Mouse (Mus musculus): Measurements from ENCODE around the gene Ablim2. TPM values are rescaled to one million over a fixed set of nuclear protein-coding genes. Genes with fewer than 3 reads are reported as not detected.

Gene Ablim2
- 1 to 10 TPM; 1.5 to 7.3 (median 3.4) TPM for total RNA-seq (2018; cell fraction: chromatin; rRNA removed)
- total RNA-seq (2018; cell fraction: cytosol; rRNA removed), result 1 to 10 TPM in 1 of 26 experiments, under 1 TPM in 25; 0.18 to 1.2 (median 0.39) TPM
- 1 to 10 TPM in 18 of 26 experiments, under 1 TPM in 8; 0.36 to 6.3 (median 1.4) TPM for total RNA-seq (2018; cell fraction: nucleus; rRNA removed)
- 0.20 to 0.50 TPM (median 0.40 TPM) in 3 replicates for polyA plus RNA-seq (2018)

- Histone ChIP-seq H3K79me2 (ENCODE audit: inconsistent target) (no peaks in the 10 kb centered on the region), H3K27ac (no peak within 1 kb of the TSS), H3K36me3 (ENCODE audit: inconsistent target) (no peaks in the 10 kb centered on the region), H3K4me3 (ENCODE audit: inconsistent target) (peak within 1 kb of the TSS; percentile 35)
- under 1% methylated on average over 34 of the region's 35 CpGs for WGBS (ENCODE audit: missing documents)
These were observed at the start of gene Ablim2 for GRCm38 (mm10) chr5:35757639-35758001. TSS of gene Ablim2 (plus strand) at chr5:35757880.

DNA sequence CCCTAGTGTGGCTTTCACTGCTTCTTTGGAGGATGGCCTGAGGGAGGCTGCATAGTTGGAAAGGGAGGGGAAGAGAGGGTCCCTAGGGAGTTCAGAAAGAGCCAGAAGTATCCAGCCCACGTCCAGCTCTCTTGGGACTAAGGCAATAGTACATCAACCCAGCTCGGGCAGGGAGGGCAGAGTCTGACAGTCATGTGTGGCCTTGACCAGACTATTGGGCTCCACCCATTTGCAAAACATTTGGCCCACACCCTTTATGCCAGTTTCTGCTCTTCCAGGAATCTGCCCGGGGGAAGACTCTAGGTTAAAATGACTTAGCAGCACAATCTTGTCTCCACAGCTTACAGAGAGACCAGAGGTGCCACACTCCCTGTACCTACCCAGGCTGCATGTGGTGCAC lies 47.2 kb upstream of the Ablim2 start:
- peaks cover 89% of the 10 kb centered on the region for H3K36me3 ChIP-seq (ENCODE audit: inconsistent target)
- no peak overlapping the region for H3K27ac ChIP-seq
- no peak overlapping the region for H3K4me3 ChIP-seq (ENCODE audit: inconsistent target)
- 90% methylated on average over 3 of the region's 3 CpGs for WGBS (ENCODE audit: missing documents)
- no peaks in the 10 kb centered on the region for H3K79me2 ChIP-seq (ENCODE audit: inconsistent target)

- Histone ChIP-seq H3K79me2 (ENCODE audit: inconsistent target) (no peaks in the 10 kb centered on the region), H3K36me3 (ENCODE audit: inconsistent target) (peaks cover 91% of the 10 kb centered on the region), H3K4me3 (ENCODE audit: inconsistent target) (no peak overlapping the region), H3K27ac (no peak overlapping the region)
- WGBS (ENCODE audit: missing documents), result 96% methylated on average over 3 of the region's 3 CpGs
These were observed 46.7 kb upstream of the Ablim2 start for GRCm38 (mm10) chr5:35710931-35711330.

GRCm38 (mm10) chr5:35712517-35712916 lies 45.2 kb upstream of the Ablim2 start:
- no peaks in the 10 kb centered on the region for H3K79me2 ChIP-seq (ENCODE audit: inconsistent target)
- no peak overlapping the region for H3K27ac ChIP-seq
- H3K36me3 ChIP-seq (ENCODE audit: inconsistent target), result peaks cover 93% of the 10 kb centered on the region
- 92% methylated on average over 5 of the region's 5 CpGs for WGBS (ENCODE audit: missing documents)
- no peak overlapping the region for H3K4me3 ChIP-seq (ENCODE audit: inconsistent target)

DNA sequence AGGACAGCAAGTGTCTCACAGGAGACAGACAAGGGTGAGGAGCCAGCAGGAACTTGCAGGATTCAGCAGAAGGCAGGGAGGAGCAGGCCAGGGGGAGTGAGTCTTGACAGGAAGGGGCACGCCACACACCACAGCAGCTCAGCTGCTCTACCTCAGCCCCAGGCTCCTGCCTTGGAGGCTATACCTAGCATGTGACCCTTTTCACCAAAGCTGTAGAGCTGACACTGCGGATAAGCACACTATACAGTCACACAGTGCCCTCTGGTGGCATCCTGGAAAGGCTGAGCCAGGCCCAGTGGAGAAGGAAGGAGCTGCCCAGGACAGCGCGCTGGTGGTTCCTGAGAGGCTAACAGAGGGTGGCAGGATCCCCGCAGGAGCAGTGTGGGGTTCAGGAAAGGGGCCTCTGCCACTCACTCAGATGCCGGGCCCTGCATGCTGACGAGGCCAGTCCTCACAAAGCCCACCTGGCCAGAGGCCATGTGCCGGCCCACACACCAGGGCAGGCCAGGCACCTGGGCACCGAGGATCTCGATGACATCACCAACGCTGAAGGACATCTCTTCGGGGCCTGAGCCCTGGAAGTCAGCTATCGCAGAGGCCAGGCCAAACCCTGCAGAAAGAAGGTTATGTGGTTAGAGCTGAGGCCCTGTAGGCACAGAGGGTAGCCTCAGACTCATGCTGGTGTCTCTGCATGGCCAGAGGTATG lies 43.9 kb upstream of the Ablim2 start:
- no peak overlapping the region for H3K27ac ChIP-seq
- H3K4me3 ChIP-seq (ENCODE audit: inconsistent target), result no peak overlapping the region
- peaks cover 93% of the 10 kb centered on the region for H3K36me3 ChIP-seq (ENCODE audit: inconsistent target)
- 74% methylated on average over 9 of the region's 13 CpGs for WGBS (ENCODE audit: missing documents)
- no peaks in the 10 kb centered on the region for H3K79me2 ChIP-seq (ENCODE audit: inconsistent target)

DNA sequence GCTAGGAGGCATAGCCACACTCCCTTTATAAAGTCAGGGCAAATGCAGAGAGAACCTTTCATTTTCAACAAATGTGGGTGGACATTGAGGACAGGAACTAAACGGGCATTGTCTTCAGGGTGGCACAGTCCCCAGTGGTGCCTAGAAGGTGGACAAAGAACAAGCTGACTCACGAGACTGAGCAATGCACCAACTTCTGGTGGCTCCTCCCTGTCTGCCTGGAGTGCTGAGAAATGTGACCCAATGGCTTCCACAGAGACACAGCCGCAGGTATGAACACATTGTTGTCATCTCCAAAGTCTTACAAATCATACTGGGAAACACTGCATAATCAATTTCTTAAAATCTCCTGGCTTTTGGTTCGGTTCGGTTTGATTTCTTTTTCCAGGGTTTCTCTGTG lies 40.2 kb upstream of the Ablim2 start:
- peaks cover 74% of the 10 kb centered on the region for H3K36me3 ChIP-seq (ENCODE audit: inconsistent target)
- WGBS (ENCODE audit: missing documents), result 90% methylated on average over 5 of the region's 5 CpGs
- H3K79me2 ChIP-seq (ENCODE audit: inconsistent target), result peaks cover 6% of the 10 kb centered on the region; the same call in 1 of the 2 replicates
- no peak overlapping the region for H3K27ac ChIP-seq
- H3K4me3 ChIP-seq (ENCODE audit: inconsistent target), result no peak overlapping the region

- no peak overlapping the region for H3K27ac ChIP-seq
- peaks cover 70% of the 10 kb centered on the region for H3K36me3 ChIP-seq (ENCODE audit: inconsistent target)
- no peak overlapping the region for H3K4me3 ChIP-seq (ENCODE audit: inconsistent target)
- 70% methylated on average over 4 of the region's 4 CpGs for WGBS (ENCODE audit: missing documents)
- H3K79me2 ChIP-seq (ENCODE audit: inconsistent target), result peaks cover 6% of the 10 kb centered on the region; the same call in 1 of the 2 replicates
These were observed 39.7 kb upstream of the Ablim2 start for GRCm38 (mm10) chr5:35717946-35718345.

GRCm38 (mm10) chr5:35718817-35719216 lies 38.9 kb upstream of the Ablim2 start:
- WGBS (ENCODE audit: missing documents), result 83% methylated on average over 11 of the region's 11 CpGs
- Histone ChIP-seq H3K79me2 (ENCODE audit: inconsistent target) (peaks cover 10% of the 10 kb centered on the region), H3K27ac (no peak overlapping the region)

GRCm38 (mm10) chr5:35719343-35719742 lies 38.3 kb upstream of the Ablim2 start:
- H3K36me3 ChIP-seq (ENCODE audit: inconsistent target), result peaks cover 75% of the 10 kb centered on the region
- H3K27ac ChIP-seq, result no peak overlapping the region
- H3K4me3 ChIP-seq (ENCODE audit: inconsistent target), result no peak overlapping the region
- peaks cover 16% of the 10 kb centered on the region for H3K79me2 ChIP-seq (ENCODE audit: inconsistent target)

More at GRCm38 (mm10) chr5:35718817-35719216, 38.9 kb upstream of the Ablim2 start:
- Histone ChIP-seq H3K36me3 (ENCODE audit: inconsistent target) (peaks cover 73% of the 10 kb centered on the region), H3K4me3 (ENCODE audit: inconsistent target) (no peak overlapping the region)

GRCm38 (mm10) chr5:35719880-35720279 lies 37.8 kb upstream of the Ablim2 start:
- Histone ChIP-seq H3K27ac (no peak overlapping the region), H3K79me2 (ENCODE audit: inconsistent target) (peaks cover 21% of the 10 kb centered on the region), H3K36me3 (ENCODE audit: inconsistent target) (peaks cover 71% of the 10 kb centered on the region), H3K4me3 (ENCODE audit: inconsistent target) (no peak overlapping the region)
- WGBS (ENCODE audit: missing documents), result 93% methylated on average over 1 of the region's 1 CpGs

- WGBS (ENCODE audit: missing documents), result 94% methylated on average over 2 of the region's 2 CpGs
- H3K4me3 ChIP-seq (ENCODE audit: inconsistent target), result no peak overlapping the region
- H3K79me2 ChIP-seq (ENCODE audit: inconsistent target), result peaks cover 42% of the 10 kb centered on the region
- peak overlapping the region; percentile 59 for H3K27ac ChIP-seq
- H3K36me3 ChIP-seq (ENCODE audit: inconsistent target), result peaks cover 51% of the 10 kb centered on the region
These were observed 35.7 kb upstream of the Ablim2 start for GRCm38 (mm10) chr5:35721933-35722332.

DNA sequence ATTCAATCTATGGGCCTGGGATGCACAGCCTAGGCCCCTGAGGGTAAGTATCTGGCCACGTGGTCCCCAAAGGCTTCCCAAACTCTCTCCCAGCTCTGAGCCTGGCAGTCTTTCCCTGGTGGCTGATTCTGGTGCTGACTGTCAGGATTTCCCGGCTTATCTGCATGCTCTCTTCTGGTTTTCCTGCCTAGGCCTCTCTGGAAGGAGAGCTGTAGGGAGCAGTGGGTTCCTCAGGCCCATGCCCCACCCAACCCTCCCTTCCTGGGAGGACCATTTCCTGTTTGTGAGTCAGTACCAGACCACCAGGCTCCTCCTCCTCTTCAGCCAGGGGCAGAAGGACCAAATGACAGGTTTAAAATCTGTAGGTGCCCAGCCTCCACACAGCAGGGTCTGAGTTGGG lies 35.0 kb upstream of the Ablim2 start:
- WGBS (ENCODE audit: missing documents), result 45% methylated on average over 2 of the region's 2 CpGs
- peak overlapping the region; percentile 59 for H3K27ac ChIP-seq
- H3K36me3 ChIP-seq (ENCODE audit: inconsistent target), result peaks cover 44% of the 10 kb centered on the region; the same call in 1 of the 2 replicates
- peaks cover 49% of the 10 kb centered on the region for H3K79me2 ChIP-seq (ENCODE audit: inconsistent target)
- no peak overlapping the region for H3K4me3 ChIP-seq (ENCODE audit: inconsistent target)

GRCm38 (mm10) chr5:35723900-35724299 lies 33.8 kb upstream of the Ablim2 start:
- 90% methylated on average over 5 of the region's 5 CpGs for WGBS (ENCODE audit: missing documents)
- Histone ChIP-seq H3K36me3 (ENCODE audit: inconsistent target) (peaks cover 31% of the 10 kb centered on the region; the same call in 1 of the 2 replicates), H3K4me3 (ENCODE audit: inconsistent target) (no peak overlapping the region), H3K27ac (no peak overlapping the region), H3K79me2 (ENCODE audit: inconsistent target) (peaks cover 57% of the 10 kb centered on the region)

DNA sequence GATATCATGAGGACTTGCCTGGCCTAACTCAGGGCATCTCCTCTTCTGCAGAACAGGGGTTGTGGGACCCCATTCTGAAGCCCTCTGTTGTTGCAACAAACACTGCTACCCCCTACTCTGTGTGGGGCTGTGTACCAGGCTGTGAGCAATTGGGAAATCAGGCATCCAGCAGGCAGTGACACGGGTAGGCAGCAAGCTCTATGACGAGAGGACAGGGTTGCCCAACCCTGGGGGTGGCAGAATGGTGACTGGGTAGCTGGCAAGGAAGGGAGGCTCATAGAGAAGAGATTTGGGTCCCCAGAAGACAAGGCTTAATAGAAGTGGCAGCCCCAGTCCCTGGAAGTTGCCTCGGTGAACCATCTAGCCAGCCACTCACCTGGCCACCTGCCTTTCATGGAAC lies 31.8 kb upstream of the Ablim2 start:
- peaks cover 57% of the 10 kb centered on the region for H3K79me2 ChIP-seq (ENCODE audit: inconsistent target)
- H3K4me3 ChIP-seq (ENCODE audit: inconsistent target), result no peak overlapping the region
- WGBS (ENCODE audit: missing documents), result 51% methylated on average over 3 of the region's 3 CpGs
- peaks cover 21% of the 10 kb centered on the region; the same call in 1 of the 2 replicates for H3K36me3 ChIP-seq (ENCODE audit: inconsistent target)
- H3K27ac ChIP-seq, result no peak overlapping the region

- peak overlapping the region; percentile 93; the same call in 1 of the 2 replicates for H3K27ac ChIP-seq
- H3K36me3 ChIP-seq (ENCODE audit: inconsistent target), result peaks cover 14% of the 10 kb centered on the region; the same call in 1 of the 2 replicates
- WGBS (ENCODE audit: missing documents), result 83% methylated on average over 4 of the region's 5 CpGs
These were observed 30.2 kb upstream of the Ablim2 start for GRCm38 (mm10) chr5:35727447-35727846.

More at GRCm38 (mm10) chr5:35727447-35727846, 30.2 kb upstream of the Ablim2 start:
- Histone ChIP-seq H3K4me3 (ENCODE audit: inconsistent target) (peak overlapping the region; percentile 47; the same call in 1 of the 2 replicates), H3K79me2 (ENCODE audit: inconsistent target) (peaks cover 51% of the 10 kb centered on the region)
